Mouse (Mus musculus) c-Kit-negative CD71-positive TER-119-positive erythroid progenitor cells, embryonic 14.5 days (primary cell): ENCODE results near the gene 2310022A10Rik.

Experiments used
- DNase-seq: peaks from one replicate; pipeline ENCODE4 v3.0.0-alpha.2; 2013; ENCODE audit warnings: low read depth, low spot score

2310022A10Rik gene

GRCm38 (mm10) chr7:27590566-27591213, 37.7 kb downstream of the 2310022A10Rik start:
- DNase-seq, result no peak

- peak; percentile 73 for DNase-seq
Observed at GRCm38 (mm10) chr7:27591266-27592216, 38.5 kb downstream of the 2310022A10Rik start, which contains the start of gene Akt2. Akt2 (plus strand) TSS chr7:27591552.

DNA sequence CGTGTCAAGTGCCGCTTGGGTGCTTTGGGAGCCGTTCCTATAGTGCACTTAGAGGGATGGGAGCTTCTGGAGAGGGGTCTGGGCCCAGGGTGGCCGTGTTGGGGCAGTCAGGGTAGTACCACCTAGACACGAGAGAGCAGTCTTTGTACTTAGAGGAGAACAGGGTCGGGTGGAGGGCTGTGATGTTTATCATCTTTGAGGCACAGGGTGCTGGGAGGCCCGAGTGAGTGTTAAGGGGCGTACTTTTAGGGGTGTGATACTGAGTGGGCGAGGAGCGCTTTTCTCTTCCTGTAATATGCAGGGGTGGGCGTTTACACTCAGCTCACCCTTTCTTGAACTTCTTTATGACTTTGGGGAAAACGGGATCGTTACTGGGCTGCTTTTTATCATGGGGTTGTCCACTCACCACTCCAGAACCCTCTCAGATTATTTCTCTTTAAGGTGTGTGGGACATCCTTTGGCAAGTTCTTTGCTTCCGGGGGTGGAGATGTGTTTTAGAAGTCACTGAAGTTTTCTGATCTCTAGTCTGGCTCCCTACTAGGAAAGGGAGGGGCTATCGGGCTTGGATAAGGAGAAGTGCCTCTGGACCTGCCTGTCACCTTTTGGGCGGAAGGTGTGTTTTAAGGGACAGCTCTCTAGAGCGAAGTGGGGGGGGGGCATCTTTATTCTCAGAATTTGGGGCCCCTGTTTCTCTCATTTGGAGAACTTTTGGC, 39.3 kb downstream of the 2310022A10Rik start:
- peak; percentile 54 for DNase-seq

DNA sequence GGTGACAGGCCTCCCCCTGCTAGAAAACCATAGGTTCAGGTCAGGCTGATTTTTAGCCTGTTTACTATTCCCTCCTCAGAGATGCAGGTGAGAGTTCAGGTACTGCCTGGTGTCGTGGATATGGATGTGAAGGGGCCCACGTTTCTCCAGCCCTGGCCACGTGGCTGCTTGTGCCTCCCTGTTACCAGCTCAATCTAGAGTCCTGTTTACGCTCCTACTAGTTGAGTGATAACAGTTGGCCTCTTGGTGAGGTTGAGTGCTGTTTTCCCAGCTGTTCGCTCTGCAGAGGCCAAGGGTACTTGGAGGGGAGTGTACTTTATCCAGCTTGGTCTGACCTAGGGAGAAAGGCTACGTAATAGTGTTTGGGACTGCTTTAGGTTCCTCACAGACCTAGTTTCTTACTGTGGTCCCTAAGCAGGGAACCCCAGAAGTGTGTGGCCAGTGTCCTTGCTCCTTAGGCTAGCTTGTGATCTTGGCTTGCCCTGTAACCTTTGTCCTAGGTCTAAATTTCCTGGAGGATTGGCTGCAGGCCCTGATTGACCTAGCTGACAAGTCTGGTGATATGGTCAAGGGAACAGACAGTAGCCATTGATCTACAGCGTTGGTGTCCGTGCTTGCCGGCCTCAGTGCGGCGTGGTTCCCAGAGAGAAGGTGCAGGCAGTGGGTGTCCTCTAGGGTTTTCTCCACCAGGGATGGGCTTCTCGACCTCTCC, 40.1 kb downstream of the 2310022A10Rik start:
- no peak for DNase-seq

- DNase-seq, result no peak
Observed at GRCm38 (mm10) chr7:27596586-27597503, 43.8 kb downstream of the 2310022A10Rik start.

- no peak for DNase-seq
Observed at GRCm38 (mm10) chr7:27598053-27598452, 45.0 kb downstream of the 2310022A10Rik start.

GRCm38 (mm10) chr7:27601628-27602027, 48.6 kb downstream of the 2310022A10Rik start:
- DNase-seq, result no peak

GRCm38 (mm10) chr7:27602161-27602560, 49.1 kb downstream of the 2310022A10Rik start:
- no peak for DNase-seq

DNA sequence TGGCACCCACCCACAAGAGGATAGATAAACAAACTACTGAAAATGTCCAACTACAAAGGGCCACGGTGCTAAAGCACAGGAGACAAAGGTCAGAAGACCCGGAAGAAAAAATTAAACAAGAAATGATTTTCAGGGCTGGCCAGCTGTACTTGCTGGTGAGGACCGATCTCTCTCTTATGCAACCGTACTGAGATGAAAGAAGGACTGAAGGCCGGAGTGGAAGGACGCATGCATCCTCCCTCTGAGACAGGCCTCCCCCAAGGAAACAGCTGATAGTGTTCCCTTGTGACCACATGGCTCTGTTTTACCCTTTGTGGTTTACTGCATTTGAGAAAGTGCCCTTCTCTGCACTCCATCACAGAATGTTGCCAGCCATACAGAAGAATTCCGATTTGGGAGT, 49.8 kb downstream of the 2310022A10Rik start:
- no peak for DNase-seq

DNA sequence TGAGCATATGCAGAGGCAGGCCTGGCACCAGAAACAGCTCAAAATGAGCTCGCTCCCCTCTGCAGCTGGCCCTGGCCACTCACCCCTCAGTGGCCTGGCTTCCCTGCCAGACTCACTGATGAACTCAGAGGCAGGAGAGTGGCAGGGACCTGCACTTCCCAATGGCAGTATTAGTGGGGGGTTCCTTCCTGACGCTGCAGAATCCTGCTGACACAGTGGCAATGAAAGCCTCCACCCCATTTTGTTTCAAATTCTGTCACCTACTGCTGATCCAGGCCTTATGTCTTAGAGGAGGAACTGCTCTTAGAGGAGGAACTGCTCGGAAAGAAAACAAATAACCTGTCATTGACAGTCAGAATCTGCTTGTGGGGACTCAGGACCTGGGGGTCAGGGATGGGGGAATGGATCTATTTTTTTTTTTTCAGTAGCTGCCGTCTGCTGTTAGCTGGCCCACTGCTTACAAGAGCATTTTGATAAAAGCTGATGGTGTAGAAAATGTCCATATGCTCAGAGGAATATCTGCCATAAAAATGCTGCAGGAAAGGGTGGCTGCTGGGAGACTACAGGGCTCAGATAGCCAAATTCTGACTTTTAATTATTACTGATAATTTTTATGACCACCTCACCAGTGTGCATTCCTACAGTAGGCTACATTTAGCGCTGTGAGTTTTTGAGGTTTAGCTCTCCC, 51.8 kb downstream of the 2310022A10Rik start:
- no peak for DNase-seq

DNA sequence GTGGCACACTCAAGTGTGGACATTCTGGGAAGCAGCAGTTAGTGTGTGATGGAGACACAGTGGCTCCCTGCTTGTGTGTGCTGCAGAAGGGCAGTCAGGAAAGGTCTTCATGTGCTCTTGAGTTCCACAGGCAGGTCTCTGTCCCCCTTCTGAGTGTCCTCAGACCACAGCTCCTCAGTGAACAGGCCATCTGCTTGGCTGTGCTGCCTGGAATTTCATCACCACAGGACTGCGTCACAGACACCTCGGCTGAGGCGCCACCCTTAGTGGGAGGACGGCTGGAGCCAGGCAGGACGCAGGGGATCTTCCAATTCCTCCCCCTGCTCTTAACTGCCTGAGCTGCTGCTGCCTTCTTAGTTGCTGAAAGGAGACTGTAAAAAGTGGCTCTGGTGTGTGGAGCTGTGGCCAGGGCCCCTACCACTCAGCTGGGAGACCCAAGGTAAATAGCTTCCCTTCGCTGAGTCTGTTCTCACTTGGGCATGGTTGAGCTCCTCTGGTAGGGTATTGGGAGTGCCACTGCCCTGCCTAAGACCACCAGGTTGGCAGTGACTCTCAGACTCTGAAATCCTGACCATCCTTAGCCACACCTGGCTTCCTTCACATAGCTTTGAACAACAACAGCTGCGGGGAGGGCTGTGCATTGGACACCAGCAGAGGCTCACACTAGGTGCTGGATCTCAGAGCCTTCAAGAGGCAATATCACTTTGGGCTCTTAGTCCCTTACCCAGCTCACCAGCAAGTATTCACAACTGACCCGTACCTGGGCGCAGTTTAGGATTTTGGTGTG, 52.7 kb downstream of the 2310022A10Rik start:
- no peak for DNase-seq

DNA sequence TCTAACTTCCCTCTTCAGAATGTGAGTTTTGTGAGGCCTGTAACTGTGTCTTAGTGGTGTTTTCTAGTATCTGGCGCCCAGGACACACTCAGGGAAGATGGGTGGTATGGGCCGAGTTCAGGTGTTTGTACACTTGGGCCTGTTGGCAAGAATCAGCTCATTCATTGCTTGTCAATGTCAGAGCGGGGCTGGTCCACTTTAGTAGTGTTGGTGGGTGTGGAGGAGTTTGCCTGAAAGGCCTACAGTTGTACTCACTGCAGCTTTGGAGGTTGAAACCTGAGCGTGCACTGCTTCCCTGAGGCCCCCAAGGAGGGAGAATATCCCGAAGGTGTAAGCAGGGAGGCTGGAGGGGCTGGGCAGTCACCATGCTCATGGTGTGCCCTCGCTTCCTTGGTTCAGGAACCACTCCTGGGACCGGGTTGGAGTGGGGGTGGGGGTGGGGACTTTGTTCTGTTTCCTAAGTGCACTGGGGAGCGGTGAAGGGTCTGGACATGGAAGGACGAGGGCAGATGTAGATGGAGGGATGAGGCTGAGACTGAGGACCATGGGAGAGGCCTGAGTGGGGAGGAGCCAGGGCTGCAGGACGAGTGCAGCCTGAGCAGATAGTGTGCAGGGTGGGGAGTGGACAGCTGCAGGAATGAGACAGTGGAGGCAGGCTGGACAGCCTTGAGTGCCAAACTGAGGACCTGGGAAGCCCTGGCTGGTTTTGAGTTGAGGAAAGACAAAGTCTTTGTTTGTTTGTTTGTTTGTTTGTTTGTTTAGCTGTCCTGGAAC, 53.6 kb downstream of the 2310022A10Rik start:
- no peak for DNase-seq

GRCm38 (mm10) chr7:27607580-27607979, 54.5 kb downstream of the 2310022A10Rik start:
- no peak for DNase-seq

GRCm38 (mm10) chr7:27608130-27608529, 55.1 kb downstream of the 2310022A10Rik start:
- DNase-seq, result no peak

- no peak for DNase-seq
Observed at GRCm38 (mm10) chr7:27609285-27609684, 56.3 kb downstream of the 2310022A10Rik start.

GRCm38 (mm10) chr7:27609688-27610087, 56.7 kb downstream of the 2310022A10Rik start:
- no peak for DNase-seq

GRCm38 (mm10) chr7:27610370-27610769, 57.3 kb downstream of the 2310022A10Rik start:
- DNase-seq, result no peak

GRCm38 (mm10) chr7:27610871-27611270, 57.8 kb downstream of the 2310022A10Rik start:
- no peak for DNase-seq
